Mouse (Mus musculus): Measurements from ENCODE around the gene Hspa8. TPM values are rescaled to one million over a fixed set of nuclear protein-coding genes. Genes with fewer than 3 reads are reported as not detected.
"Not testable (repeated sequence)": the region's sequence is repeated elsewhere in the genome, so short reads cannot be mapped to it uniquely, and the experiment has no call there.

Gene Hspa8
- total RNA-seq, 4 experiments from 2014 or later: 996 to 1,351 (median 1,061) TPM

GRCm38 (mm10) chr9:40783641-40784373 lies 17.0 kb upstream of the Hspa8 start:
- DNase-seq (ENCODE audit: low spot score in 2 of 2): peak; percentile 18 to 20

GRCm38 (mm10) chr9:40784374-40784967 lies 16.3 kb upstream of the Hspa8 start:
- no peak for DNase-seq (ENCODE audit: low spot score in 2 of 2)

- DNase-seq (ENCODE audit: low spot score in 2 of 2): no peak
Observed at GRCm38 (mm10) chr9:40785452-40785851, 15.3 kb upstream of the Hspa8 start.

- DNase-seq (ENCODE audit: low spot score in 2 of 2): not testable (repeated sequence)
Observed at GRCm38 (mm10) chr9:40786820-40787219, 14.0 kb upstream of the Hspa8 start.

GRCm38 (mm10) chr9:40791864-40792633 lies 8.7 kb upstream of the Hspa8 start:
- DNase-seq (ENCODE audit: low spot score in 2 of 2): no peak

GRCm38 (mm10) chr9:40793581-40793980 lies 7.2 kb upstream of the Hspa8 start:
- DNase-seq (ENCODE audit: low spot score in 2 of 2): no peak

- no peak for DNase-seq (ENCODE audit: low spot score in 2 of 2)
Observed at GRCm38 (mm10) chr9:40794251-40794650, 6.5 kb upstream of the Hspa8 start.

GRCm38 (mm10) chr9:40794926-40795325 lies 5.9 kb upstream of the Hspa8 start:
- no peak for DNase-seq (ENCODE audit: low spot score in 2 of 2)

- DNase-seq (ENCODE audit: low spot score in 2 of 2): no peak
Observed at GRCm38 (mm10) chr9:40795562-40795961, 5.2 kb upstream of the Hspa8 start.

GRCm38 (mm10) chr9:40796054-40796453 lies 4.7 kb upstream of the Hspa8 start:
- no peak for DNase-seq (ENCODE audit: low spot score in 2 of 2)

GRCm38 (mm10) chr9:40798247-40798960 lies 2.4 kb upstream of the Hspa8 start:
- DNase-seq (ENCODE audit: low spot score in 2 of 2): no peak

GRCm38 (mm10) chr9:40799112-40799511 lies 1.7 kb upstream of the Hspa8 start:
- no peak for DNase-seq (ENCODE audit: low spot score in 2 of 2)

GRCm38 (mm10) chr9:40799837-40800501 lies 815 bp upstream of the Hspa8 start:
- peak; percentile 60 to 61 for DNase-seq (ENCODE audit: low spot score in 2 of 2)

GRCm38 (mm10) chr9:40801614-40802532 lies 1.1 kb downstream of the Hspa8 start:
- DNase-seq (ENCODE audit: low spot score in 2 of 2): peak; percentile 17 to 33

GRCm38 (mm10) chr9:40802533-40802875 lies 1.7 kb downstream of the Hspa8 start:
- DNase-seq (ENCODE audit: low spot score in 2 of 2): not testable (repeated sequence)

- DNase-seq (ENCODE audit: low spot score in 2 of 2): not testable (repeated sequence)
Observed at GRCm38 (mm10) chr9:40804576-40804975, 3.8 kb downstream of the Hspa8 start.

GRCm38 (mm10) chr9:40805263-40805662 lies 4.5 kb downstream of the Hspa8 start:
- peak; percentile 54 to 66 for DNase-seq (ENCODE audit: low spot score in 2 of 2)

GRCm38 (mm10) chr9:40806440-40807288 lies 5.9 kb downstream of the Hspa8 start:
- DNase-seq (ENCODE audit: low spot score in 2 of 2): no peak

- DNase-seq (ENCODE audit: low spot score in 2 of 2): peak in 1 of 2 experiments; percentile 14
Observed at GRCm38 (mm10) chr9:40807289-40807920, 6.6 kb downstream of the Hspa8 start.

Measured in gastrocnemius, adult 8-10 months (tissue).